Mouse (Mus musculus) midbrain, embryonic 12.5 days (tissue): ENCODE measurements around the gene Vps35l. TPM values are rescaled to one million over a fixed set of nuclear protein-coding genes. Genes with fewer than 3 reads are reported as not detected.

ENCODE experiments used
- ATAC-seq: fragments of 200-750 bp; cut with Nextera tagmentation; 2 replicates; pipeline ENCODE4 v1.8.0; 2017; ENCODE audit warnings: low read depth, moderate TSS enrichment, moderate library complexity; ENCODE audit not compliant: low FRiP score
- H3K27ac ChIP-seq: fragments of 300-500 bp; sonication (generic); replicated peaks from 2 replicates; pipeline ENCODE4 v1.5.1; 2016; ENCODE audit warnings: mild to moderate bottlenecking
- H3K27me3 ChIP-seq: fragments of 300-500 bp; sonication (generic); 2 replicates; pipeline ENCODE4 v1.6.1; 2016; ENCODE audit warnings: mild to moderate bottlenecking
- H3K36me3 ChIP-seq: fragments of 300-500 bp; sonication (generic); 2 replicates; pipeline ENCODE4 v1.6.1; 2016
- H3K4me1 ChIP-seq: fragments of 300-500 bp; sonication (generic); 2 replicates; pipeline ENCODE4 v1.6.1; 2016
- H3K4me2 ChIP-seq: fragments of 300-500 bp; sonication (generic); replicated peaks from 2 replicates; pipeline ENCODE4 v1.6.1; 2016; ENCODE audit warnings: mild to moderate bottlenecking, moderate library complexity
- H3K4me3 ChIP-seq: fragments of 300-500 bp; sonication (generic); 2 replicates; pipeline ENCODE4 v1.5.1; 2016; ENCODE audit warnings: mild to moderate bottlenecking
- H3K9ac ChIP-seq: fragments of 300-500 bp; sonication (generic); replicated peaks from 2 replicates; pipeline ENCODE4 v1.6.1; 2016; ENCODE audit warnings: mild to moderate bottlenecking, moderate library complexity
- H3K9me3 ChIP-seq: fragments of 300-500 bp; sonication (generic); 2 replicates; pipeline ENCODE4 v1.6.1; 2016; ENCODE audit warnings: mild to moderate bottlenecking
- WGBS: fragments of 180-500 bp; shearing (Covaris S2); methylation state at CpG from one replicate; pipeline ENCODE4 v1.1.7; 2016; 5-methylcytosine and 5-hydroxymethylcytosine counted together
- polyA plus RNA-seq: library from polyadenylated mRNA; unstranded; fragments of >200 nt; fragmentation: Nextera tagmentation; extraction: Ambion mirVana; gene quantifications from 2 replicates; pipeline ENCODE4 v1.2.1, GENCODE M21; 2016

Gene Vps35l
- polyA plus RNA-seq, 1 experiment from 2014 or later, result 95.3 TPM

GRCm38 (mm10) chr7:118740532-118741338 lies 709 bp downstream of the Vps35l start:
- H3K4me2 ChIP-seq, result peak overlapping the region; percentile 71
- H3K4me1 ChIP-seq, result peaks cover 12% of the 10 kb centered on the region
- peaks cover 23% of the 10 kb centered on the region for H3K36me3 ChIP-seq
- peak overlapping the region; percentile 69 for H3K9ac ChIP-seq
- no peaks in the 10 kb centered on the region for H3K27me3 ChIP-seq
- H3K9me3 ChIP-seq, result no peaks in the 10 kb centered on the region
- peak; percentile 96 for ATAC-seq
- WGBS, result 3% methylated on average over 41 of the region's 41 CpGs
- H3K27ac ChIP-seq, result peak overlapping the region; percentile 83
- peak overlapping the region; percentile 76 for H3K4me3 ChIP-seq

- no peak for ATAC-seq
- Histone ChIP-seq H3K4me2 (no peak overlapping the region), H3K9me3 (no peaks in the 10 kb centered on the region), H3K27me3 (no peaks in the 10 kb centered on the region), H3K4me3 (no peak overlapping the region), H3K9ac (no peak overlapping the region), H3K36me3 (peaks cover 31% of the 10 kb centered on the region), H3K4me1 (peaks cover 12% of the 10 kb centered on the region), H3K27ac (no peak overlapping the region)
- 84% methylated on average over 6 of the region's 6 CpGs for WGBS
These were observed 2.3 kb downstream of the Vps35l start for GRCm38 (mm10) chr7:118742278-118742677.

- H3K4me3 ChIP-seq, result no peak overlapping the region
- no peak overlapping the region for H3K4me2 ChIP-seq
- H3K36me3 ChIP-seq, result peaks cover 55% of the 10 kb centered on the region
- H3K9me3 ChIP-seq, result no peaks in the 10 kb centered on the region
- H3K4me1 ChIP-seq, result peaks cover 12% of the 10 kb centered on the region
- no peak overlapping the region for H3K27ac ChIP-seq
- no peak overlapping the region for H3K9ac ChIP-seq
- no peak for ATAC-seq
- 95% methylated on average over 5 of the region's 5 CpGs for WGBS
- H3K27me3 ChIP-seq, result no peaks in the 10 kb centered on the region
These were observed 4.7 kb downstream of the Vps35l start for GRCm38 (mm10) chr7:118744766-118745165.

GRCm38 (mm10) chr7:118747891-118748672 lies 8.1 kb downstream of the Vps35l start:
- Histone ChIP-seq H3K36me3 (peaks cover 87% of the 10 kb centered on the region), H3K4me2 (no peak overlapping the region), H3K9me3 (no peaks in the 10 kb centered on the region), H3K4me3 (no peak overlapping the region), H3K9ac (no peak overlapping the region), H3K27ac (no peak overlapping the region), H3K4me1 (no peaks in the 10 kb centered on the region), H3K27me3 (no peaks in the 10 kb centered on the region)
- 88% methylated on average over 12 of the region's 12 CpGs for WGBS
- no peak for ATAC-seq

GRCm38 (mm10) chr7:118749706-118750105 lies 9.7 kb downstream of the Vps35l start:
- no peaks in the 10 kb centered on the region for H3K4me1 ChIP-seq
- no peak overlapping the region for H3K27ac ChIP-seq
- H3K27me3 ChIP-seq, result no peaks in the 10 kb centered on the region
- no peak for ATAC-seq
- WGBS, result 82% methylated on average over 8 of the region's 8 CpGs
- no peaks in the 10 kb centered on the region for H3K9me3 ChIP-seq
- H3K36me3 ChIP-seq, result peaks cover 91% of the 10 kb centered on the region
- no peak overlapping the region for H3K4me2 ChIP-seq
- H3K9ac ChIP-seq, result no peak overlapping the region
- no peak overlapping the region for H3K4me3 ChIP-seq

GRCm38 (mm10) chr7:118751625-118752024 lies 11.6 kb downstream of the Vps35l start:
- ATAC-seq, result no peak
- H3K9ac ChIP-seq, result no peak overlapping the region
- no peaks in the 10 kb centered on the region for H3K9me3 ChIP-seq
- no peak overlapping the region for H3K27ac ChIP-seq
- no peak overlapping the region for H3K4me3 ChIP-seq
- no peaks in the 10 kb centered on the region for H3K4me1 ChIP-seq
- 90% methylated on average over 7 of the region's 7 CpGs for WGBS
- peaks cover 94% of the 10 kb centered on the region for H3K36me3 ChIP-seq
- no peak overlapping the region for H3K4me2 ChIP-seq
- H3K27me3 ChIP-seq, result no peaks in the 10 kb centered on the region

GRCm38 (mm10) chr7:118755756-118756155 lies 15.7 kb downstream of the Vps35l start:
- Histone ChIP-seq H3K27ac (no peak overlapping the region), H3K4me2 (no peak overlapping the region), H3K9me3 (no peaks in the 10 kb centered on the region), H3K4me1 (no peaks in the 10 kb centered on the region), H3K27me3 (no peaks in the 10 kb centered on the region), H3K4me3 (no peak overlapping the region), H3K9ac (no peak overlapping the region), H3K36me3 (peaks cover 73% of the 10 kb centered on the region)
- no peak for ATAC-seq
- WGBS, result 89% methylated on average over 7 of the region's 7 CpGs

GRCm38 (mm10) chr7:118756490-118757265 lies 16.7 kb downstream of the Vps35l start:
- Histone ChIP-seq H3K4me3 (no peak overlapping the region), H3K9ac (no peak overlapping the region), H3K27ac (no peak overlapping the region), H3K4me1 (no peaks in the 10 kb centered on the region), H3K36me3 (peaks cover 73% of the 10 kb centered on the region), H3K27me3 (no peaks in the 10 kb centered on the region), H3K4me2 (no peak overlapping the region), H3K9me3 (no peaks in the 10 kb centered on the region)
- 95% methylated on average over 24 of the region's 24 CpGs for WGBS
- ATAC-seq, result no peak

GRCm38 (mm10) chr7:118758369-118758768 lies 18.3 kb downstream of the Vps35l start:
- no peak overlapping the region for H3K4me2 ChIP-seq
- no peaks in the 10 kb centered on the region for H3K27me3 ChIP-seq
- H3K4me1 ChIP-seq, result no peaks in the 10 kb centered on the region
- no peaks in the 10 kb centered on the region for H3K9me3 ChIP-seq
- 63% methylated on average over 4 of the region's 4 CpGs for WGBS
- no peak overlapping the region for H3K27ac ChIP-seq
- H3K36me3 ChIP-seq, result peaks cover 71% of the 10 kb centered on the region
- H3K9ac ChIP-seq, result no peak overlapping the region
- no peak overlapping the region for H3K4me3 ChIP-seq
- ATAC-seq, result no peak

GRCm38 (mm10) chr7:118759372-118759771 lies 19.3 kb downstream of the Vps35l start:
- Histone ChIP-seq H3K9ac (no peak overlapping the region), H3K9me3 (no peaks in the 10 kb centered on the region), H3K36me3 (peaks cover 74% of the 10 kb centered on the region), H3K27me3 (no peaks in the 10 kb centered on the region), H3K4me3 (no peak overlapping the region), H3K27ac (no peak overlapping the region), H3K4me2 (no peak overlapping the region), H3K4me1 (no peaks in the 10 kb centered on the region)
- WGBS, result 84% methylated on average over 5 of the region's 5 CpGs
- no peak for ATAC-seq

GRCm38 (mm10) chr7:118763939-118764338 lies 23.9 kb downstream of the Vps35l start:
- Histone ChIP-seq H3K9me3 (no peaks in the 10 kb centered on the region), H3K27me3 (no peaks in the 10 kb centered on the region), H3K36me3 (peaks cover 54% of the 10 kb centered on the region), H3K4me3 (no peak overlapping the region), H3K9ac (no peak overlapping the region), H3K4me1 (peaks cover 3% of the 10 kb centered on the region; the same call in 1 of the 2 replicates), H3K27ac (no peak overlapping the region), H3K4me2 (no peak overlapping the region)
- ATAC-seq, result no peak
- 88% methylated on average over 11 of the region's 11 CpGs for WGBS

GRCm38 (mm10) chr7:118764725-118765124 lies 24.7 kb downstream of the Vps35l start:
- Histone ChIP-seq H3K4me1 (peaks cover 3% of the 10 kb centered on the region; the same call in 1 of the 2 replicates), H3K36me3 (peaks cover 53% of the 10 kb centered on the region), H3K4me2 (no peak overlapping the region), H3K4me3 (no peak overlapping the region), H3K9ac (no peak overlapping the region), H3K27ac (no peak overlapping the region), H3K9me3 (no peaks in the 10 kb centered on the region), H3K27me3 (no peaks in the 10 kb centered on the region)
- 88% methylated on average over 14 of the region's 14 CpGs for WGBS
- no peak for ATAC-seq
